32 mouse cellular contexts compared by ENCODE assay signal in genomic region chr1:136652066-136652465, GRCm38 (mm10).
"Had no signal": no experiment of that assay in that cellular context is flagged by ENCODE, and none has a peak within 500 bp of the region (broad histone marks: within the 10 kb centered on the region; RNA-seq: fewer than 3 reads in every experiment).

No protein-coding gene starts in this region.

- H3K4me2 ChIP-seq: limb, embryonic 12.5 days; limb, embryonic 13.5 days; limb, embryonic 15.5 days; liver, embryonic 11.5 days; liver, embryonic 12.5 days; liver, embryonic 13.5 days; liver, embryonic 15.5 days; lung, embryonic 14.5 days; lung, embryonic 15.5 days; midbrain, embryonic 11.5 days; midbrain, embryonic 12.5 days; midbrain, embryonic 13.5 days; midbrain, embryonic 15.5 days; neural tube, embryonic 12.5 days had no signal

- H3K27ac ChIP-seq: limb, embryonic 10.5 days; limb, embryonic 12.5 days; limb, embryonic 13.5 days; limb, embryonic 15.5 days; liver, embryonic 12.5 days; liver, embryonic 13.5 days; liver, embryonic 14.5 days; liver, embryonic 15.5 days; lung, embryonic 15.5 days; macrophage; midbrain, embryonic 10.5 days; midbrain, embryonic 12.5 days; midbrain, embryonic 13.5 days; midbrain, embryonic 15.5 days; neural tube, embryonic 12.5 days had no signal

- H3K27me3 ChIP-seq: limb, embryonic 12.5 days; limb, embryonic 13.5 days; limb, embryonic 15.5 days; liver, embryonic 12.5 days; liver, embryonic 13.5 days; liver, embryonic 15.5 days; lung, embryonic 15.5 days; megakaryocyte, embryonic 14.5 days; midbrain, embryonic 12.5 days; midbrain, embryonic 13.5 days; midbrain, embryonic 15.5 days; neural tube, embryonic 12.5 days had no signal

- H3K36me3 ChIP-seq: limb, embryonic 10.5 days; limb, embryonic 12.5 days; limb, embryonic 13.5 days; limb, embryonic 15.5 days; liver, embryonic 12.5 days; liver, embryonic 13.5 days; liver, embryonic 15.5 days; lung, embryonic 15.5 days; midbrain, embryonic 10.5 days; midbrain, embryonic 12.5 days; midbrain, embryonic 13.5 days; midbrain, embryonic 15.5 days; neural tube, embryonic 12.5 days had no signal

- H3K4me1 ChIP-seq: limb, embryonic 15.5 days; liver, embryonic 12.5 days; liver, embryonic 13.5 days; midbrain, embryonic 10.5 days; midbrain, embryonic 12.5 days; midbrain, embryonic 13.5 days; midbrain, embryonic 15.5 days; neural tube, embryonic 12.5 days had no signal

- ATAC-seq: liver, embryonic 12.5 days; liver, postnatal 0 days; lung, postnatal 0 days; midbrain, embryonic 13.5 days; midbrain, embryonic 15.5 days; midbrain, embryonic 16.5 days had no signal

- H3K9ac ChIP-seq: limb, embryonic 12.5 days; limb, embryonic 13.5 days; limb, embryonic 15.5 days; liver, embryonic 12.5 days; liver, embryonic 13.5 days; liver, embryonic 14.5 days; liver, embryonic 15.5 days; liver, postnatal 0 days; lung, embryonic 14.5 days; lung, embryonic 15.5 days; midbrain, embryonic 12.5 days; midbrain, embryonic 13.5 days; midbrain, embryonic 15.5 days; neural tube, embryonic 12.5 days had no signal

- H3K9me3 ChIP-seq: limb, embryonic 10.5 days; limb, embryonic 12.5 days; limb, embryonic 13.5 days; limb, embryonic 15.5 days; liver, embryonic 12.5 days; liver, embryonic 13.5 days; liver, embryonic 15.5 days; lung, embryonic 15.5 days; megakaryocyte, embryonic 14.5 days; midbrain, embryonic 10.5 days; midbrain, embryonic 12.5 days; midbrain, embryonic 13.5 days; midbrain, embryonic 15.5 days; neural tube, embryonic 12.5 days had no signal

- H3K4me3 ChIP-seq: limb, embryonic 10.5 days; limb, embryonic 12.5 days; limb, embryonic 13.5 days; limb, embryonic 15.5 days; liver, embryonic 12.5 days; liver, embryonic 13.5 days; liver, embryonic 15.5 days; lung, embryonic 15.5 days; megakaryocyte, embryonic 14.5 days; midbrain, embryonic 10.5 days; midbrain, embryonic 12.5 days; midbrain, embryonic 13.5 days; midbrain, embryonic 15.5 days; myocyte; neural tube, embryonic 12.5 days had no signal

- DNase-seq: left cerebral cortex, postnatal 4 days; liver; liver, embryonic 13.5 days; liver, postnatal 0 days; lung, adult 18-20 months; lung, adult 2 months; lung, embryonic 14.5 days; lung, postnatal 10 days; lung, postnatal 14 days; lung, postnatal 36 days; lung, postnatal 4 days; midbrain, embryonic 14.5 days had no signal
